Mouse (Mus musculus) CD4-positive naive resting alpha-beta T cell, adult 57 days (primary cell): ENCODE results near the gene Gm6460. TPM values are rescaled to one million over a fixed set of nuclear protein-coding genes. Genes with fewer than 3 reads are reported as not detected.

Experiments used
- total RNA-seq: library from RNA; stranded (reverse); gene quantifications from one replicate; pipeline ENCODE4 v1.2.4, GENCODE M21; 2023

Gene Gm6460
- total RNA-seq: not detected

GRCm38 (mm10) chr5:11594613-11595012 lies at the start of gene Gm6460:
Gm6460 (plus strand) TSS chr5:11594913.

Other genes with a start within 250 kb of the Gm6460 start
- not detected for gene Gm8897, start 178.5 kb upstream of the Gm6460 start, total RNA-seq
- not detected for gene Gm8906, start 92.2 kb upstream of the Gm6460 start, total RNA-seq
- gene Gm8922, start 87.0 kb downstream of the Gm6460 start, total RNA-seq: not detected
- gene Gm8926, start 175.6 kb downstream of the Gm6460 start, total RNA-seq: not detected